Mouse (Mus musculus) urinary bladder, postnatal 4 days (tissue): ENCODE measurements around the gene Grk5.

Source experiments
- DNase-seq, 2 experiments: peaks; one replicate each; pipeline ENCODE4 v3.0.0; 2021 to 2022; ENCODE audit warnings: low spot score in 2 of 2

Gene Grk5

GRCm38 (mm10) chr19:60911653-60912052, 22.1 kb downstream of the Grk5 start:
- DNase-seq, result no peak

GRCm38 (mm10) chr19:60915236-60915635, 25.7 kb downstream of the Grk5 start:
- DNase-seq, result no peak

- no peak for DNase-seq
Measured at GRCm38 (mm10) chr19:60915862-60916261, 26.3 kb downstream of the Grk5 start.

- no peak for DNase-seq
Measured at GRCm38 (mm10) chr19:60916869-60917570, 27.5 kb downstream of the Grk5 start.

- DNase-seq, result peak in 1 of 2 experiments; percentile 63
Measured at GRCm38 (mm10) chr19:60924534-60924933, 35.0 kb downstream of the Grk5 start.

GRCm38 (mm10) chr19:60935001-60935400, 45.5 kb downstream of the Grk5 start:
- DNase-seq, result no peak

GRCm38 (mm10) chr19:60939954-60940379, 50.4 kb downstream of the Grk5 start:
- no peak for DNase-seq

GRCm38 (mm10) chr19:60940866-60941265, 51.3 kb downstream of the Grk5 start:
- no peak for DNase-seq

GRCm38 (mm10) chr19:60945801-60946311, 56.3 kb downstream of the Grk5 start:
- DNase-seq, result peak in 1 of 2 experiments; percentile 47

- no peak for DNase-seq
Measured at GRCm38 (mm10) chr19:60946656-60947055, 57.1 kb downstream of the Grk5 start.

GRCm38 (mm10) chr19:60948996-60949395, 59.4 kb downstream of the Grk5 start:
- DNase-seq, result no peak

GRCm38 (mm10) chr19:60950056-60950869, 60.7 kb downstream of the Grk5 start:
- no peak for DNase-seq

- DNase-seq, result no peak
Measured at GRCm38 (mm10) chr19:60955131-60955530, 65.6 kb downstream of the Grk5 start.

- DNase-seq, result no peak
Measured at GRCm38 (mm10) chr19:60955712-60956111, 66.2 kb downstream of the Grk5 start.

GRCm38 (mm10) chr19:60956198-60956750, 66.7 kb downstream of the Grk5 start:
- DNase-seq, result no peak

GRCm38 (mm10) chr19:60959706-60960230, 70.2 kb downstream of the Grk5 start:
- no peak for DNase-seq

GRCm38 (mm10) chr19:60962358-60963061, 73.0 kb downstream of the Grk5 start:
- DNase-seq, result no peak

- no peak for DNase-seq
Measured at GRCm38 (mm10) chr19:60967909-60968308, 78.4 kb downstream of the Grk5 start.

- no peak for DNase-seq
Measured at GRCm38 (mm10) chr19:60970406-60970805, 80.9 kb downstream of the Grk5 start.

- DNase-seq, result no peak
Measured at GRCm38 (mm10) chr19:60971598-60971997, 82.0 kb downstream of the Grk5 start.

- DNase-seq, result no peak
Measured at GRCm38 (mm10) chr19:60972281-60973015, 82.9 kb downstream of the Grk5 start.
